Mouse (Mus musculus) intestine, embryonic 15.5 days (tissue): Measurements from ENCODE around the gene Brd1. TPM values are rescaled to one million over a fixed set of nuclear protein-coding genes. Genes with fewer than 3 reads are reported as not detected.
"Not testable (repeated sequence)": the region's sequence is repeated elsewhere in the genome, so short reads cannot be mapped to it uniquely, and the experiment has no call there.

Experiments used
- ATAC-seq: fragments of 200-750 bp; cut with Nextera tagmentation; 2 replicates; pipeline ENCODE4 v1.8.0; 2017; ENCODE audit warnings: moderate TSS enrichment, moderate library complexity
- H3K27ac ChIP-seq: fragments of 300-500 bp; sonication (generic); 2 replicates; pipeline ENCODE4 v1.5.1; 2015; ENCODE audit warnings: mild to moderate bottlenecking, inconsistent platforms
- H3K27me3 ChIP-seq: fragments of 300-500 bp; sonication (generic); replicated peaks from 2 replicates; pipeline ENCODE4 v1.6.1; 2015; ENCODE audit warnings: inconsistent platforms
- H3K36me3 ChIP-seq: fragments of 300-500 bp; sonication (generic); 2 replicates; pipeline ENCODE4 v1.6.1; 2015; ENCODE audit warnings: inconsistent platforms
- H3K4me1 ChIP-seq: fragments of 300-500 bp; sonication (generic); replicated peaks from 2 replicates; pipeline ENCODE4 v1.6.1; 2015; ENCODE audit warnings: inconsistent platforms
- H3K4me2 ChIP-seq: fragments of 300-500 bp; sonication (generic); replicated peaks from 2 replicates; pipeline ENCODE4 v1.6.1; 2015; ENCODE audit warnings: mild to moderate bottlenecking, inconsistent platforms
- H3K4me3 ChIP-seq: fragments of 300-500 bp; sonication (generic); replicated peaks from 2 replicates; pipeline ENCODE4 v1.5.1; 2015; ENCODE audit warnings: inconsistent platforms
- H3K9ac ChIP-seq: fragments of 300-500 bp; sonication (generic); 2 replicates; pipeline ENCODE4 v1.6.1; 2015; ENCODE audit warnings: inconsistent platforms
- H3K9me3 ChIP-seq: fragments of 300-500 bp; sonication (generic); 2 replicates; pipeline ENCODE4 v1.6.1; 2016; ENCODE audit warnings: inconsistent platforms
- WGBS: fragments of 180-500 bp; shearing (Covaris S2); methylation state at CpG from one replicate; pipeline ENCODE4 v1.1.7; 2015; 5-methylcytosine and 5-hydroxymethylcytosine counted together
- polyA plus RNA-seq: library from polyadenylated mRNA; unstranded; fragments of >200 nt; fragmentation: Nextera tagmentation; extraction: Ambion mirVana; gene quantifications from 2 replicates; pipeline ENCODE4 v1.2.1, GENCODE M21; 2015

Brd1 gene
- 17.1 and 17.2 TPM in 2 replicates for polyA plus RNA-seq

DNA sequence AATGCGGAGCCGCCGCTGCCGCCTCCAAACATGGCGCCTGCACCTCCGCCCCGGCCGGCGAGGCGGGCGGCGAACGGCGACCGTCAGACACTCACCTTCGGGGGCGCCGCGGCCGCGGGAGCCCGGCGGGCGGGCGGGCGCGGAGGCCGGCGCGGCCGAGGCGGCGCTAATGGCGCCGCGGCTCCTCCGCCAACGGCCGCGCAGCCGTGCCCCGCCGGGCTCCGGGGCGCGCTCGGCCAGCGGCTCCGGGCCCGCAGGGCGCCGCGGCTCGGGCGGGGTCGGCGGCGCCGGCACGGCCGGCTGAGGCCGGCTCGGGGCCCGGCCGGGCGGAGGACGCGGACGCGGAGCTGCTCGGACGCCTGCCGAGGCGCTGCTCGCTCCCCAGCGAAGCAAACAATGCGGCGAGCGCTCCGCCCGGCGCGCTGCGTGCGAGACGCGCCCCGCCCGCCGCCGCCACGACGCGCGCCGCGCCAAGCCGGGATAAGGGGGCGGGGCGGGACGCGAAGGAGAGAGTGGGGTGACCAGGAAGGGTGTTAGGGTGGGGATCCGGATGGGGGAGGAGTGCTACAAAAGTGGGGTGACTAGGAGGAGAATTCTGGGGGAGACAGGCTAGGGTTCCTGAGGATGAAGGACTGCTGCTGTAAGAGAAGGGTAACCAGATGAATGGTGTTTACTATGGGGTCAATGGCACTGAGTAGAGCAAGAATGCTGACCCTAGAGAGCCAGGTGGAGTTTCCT lies at the start of gene Brd1:
Gene Brd1, minus strand, starts transcription at position 400 of the 738 bp plus-strand sequence.
- H3K4me1 ChIP-seq, result peaks cover 33% of the 10 kb centered on the region
- ATAC-seq, result peak; percentile 88

DNA sequence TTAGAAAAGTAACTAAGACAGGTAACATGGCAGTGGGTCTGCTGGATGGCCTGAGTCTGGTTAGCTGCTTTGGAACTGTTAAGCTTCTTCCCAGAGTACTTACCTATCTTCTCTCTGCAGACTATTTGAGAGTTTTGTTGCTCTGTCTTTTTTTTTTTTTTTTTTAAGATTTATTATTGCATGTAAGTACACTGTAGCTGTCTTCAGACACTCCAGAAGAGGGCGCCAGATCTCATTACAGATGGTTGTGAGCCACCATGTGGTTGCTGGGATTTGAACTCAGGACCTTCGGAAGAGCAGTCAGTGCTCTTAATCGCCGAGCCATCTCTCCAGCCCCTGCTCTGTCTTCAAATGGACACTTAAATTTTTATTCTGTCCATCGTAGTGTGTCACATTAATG lies 40.6 kb upstream of the Brd1 start:
- not testable (repeated sequence) for H3K9ac ChIP-seq, H3K27ac ChIP-seq, H3K27me3 ChIP-seq, H3K36me3 ChIP-seq, H3K4me2 ChIP-seq, ATAC-seq, H3K4me1 ChIP-seq, H3K4me3 ChIP-seq, H3K9me3 ChIP-seq
- 92% methylated on average over 5 of the region's 5 CpGs for WGBS

More for the DNA sequence above, at the start of gene Brd1:
- Histone ChIP-seq H3K4me3 (peak within 1 kb of the TSS; percentile 98), H3K4me2 (peak within 1 kb of the TSS; percentile 82), H3K27me3 (no peaks in the 10 kb centered on the region), H3K27ac (peak within 1 kb of the TSS; percentile 87), H3K36me3 (peaks cover 13% of the 10 kb centered on the region), H3K9me3 (no peaks in the 10 kb centered on the region), H3K9ac (peak within 1 kb of the TSS; percentile 98)
- WGBS, result under 1% methylated on average over 95 of the region's 103 CpGs

- H3K27me3 ChIP-seq, result no peaks in the 10 kb centered on the region
- H3K27ac ChIP-seq, result no peak overlapping the region
- 0 out of 2 replicates have a peak, but pooled peaks cover 3% of the 10 kb centered on the region for H3K36me3 ChIP-seq
- no peaks in the 10 kb centered on the region for H3K9me3 ChIP-seq
- H3K4me3 ChIP-seq, result no peak overlapping the region
- 0 out of 2 replicates have a peak, but pooled peaks cover 2% of the 10 kb centered on the region for H3K4me1 ChIP-seq
- no peak for ATAC-seq
- WGBS, result 59% methylated on average over 1 of the region's 1 CpGs
- H3K4me2 ChIP-seq, result no peak overlapping the region
- no peak overlapping the region for H3K9ac ChIP-seq
Measured at GRCm38 (mm10) chr15:88768537-88768936, 34.5 kb upstream of the Brd1 start.

DNA sequence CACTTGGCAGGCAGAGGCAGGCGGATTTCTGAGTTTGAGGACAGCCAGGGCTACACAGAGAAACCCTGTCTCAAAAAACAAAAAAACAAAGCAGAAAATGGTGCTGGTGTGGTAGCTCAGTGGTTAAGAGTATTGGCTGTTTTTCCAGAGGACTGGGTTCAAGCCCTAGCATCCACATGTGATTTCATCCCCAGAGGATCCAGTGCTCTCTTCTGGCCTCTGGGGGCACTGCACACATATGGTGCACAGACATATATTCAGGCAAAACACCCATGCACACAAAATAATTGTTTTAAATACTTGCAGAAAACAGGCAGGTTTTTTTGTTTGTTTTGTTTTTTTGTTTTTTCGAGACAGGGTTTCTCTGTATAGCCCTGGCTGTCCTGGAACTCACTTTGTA lies 32.1 kb upstream of the Brd1 start:
- not testable (repeated sequence) for H3K9me3 ChIP-seq, H3K9ac ChIP-seq, H3K27ac ChIP-seq, H3K4me2 ChIP-seq, H3K27me3 ChIP-seq, H3K36me3 ChIP-seq, H3K4me1 ChIP-seq, ATAC-seq, H3K4me3 ChIP-seq
- WGBS, result 99% methylated on average over 2 of the region's 2 CpGs

DNA sequence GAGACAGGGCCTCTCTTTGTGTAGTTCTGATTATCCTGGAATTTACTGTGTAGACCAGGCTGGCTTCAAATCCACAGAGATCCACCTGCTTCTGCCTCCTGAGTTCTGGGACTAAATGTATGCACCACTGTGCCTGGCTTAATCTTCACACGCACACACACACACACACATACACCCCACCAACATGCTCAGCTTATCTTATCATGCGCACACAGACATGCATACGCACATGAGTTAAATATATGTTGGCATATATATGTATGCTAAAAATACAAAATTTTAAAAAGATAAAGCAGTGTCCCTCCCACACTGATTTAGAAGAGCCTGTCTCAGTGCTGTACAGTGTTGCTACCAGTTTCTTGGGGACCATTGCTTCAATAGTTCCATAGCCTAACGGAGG lies 27.5 kb upstream of the Brd1 start:
- Histone ChIP-seq H3K4me2 (no peak overlapping the region), H3K4me1 (0 out of 2 replicates have a peak, but pooled peaks cover 3% of the 10 kb centered on the region), H3K36me3 (peaks cover 11% of the 10 kb centered on the region; the same call in 1 of the 2 replicates), H3K27ac (no peak overlapping the region), H3K4me3 (no peak overlapping the region), H3K27me3 (no peaks in the 10 kb centered on the region), H3K9ac (no peak overlapping the region), H3K9me3 (no peaks in the 10 kb centered on the region)
- peak; percentile 45; the same call in 1 of the 2 replicates for ATAC-seq
- 92% methylated on average over 4 of the region's 4 CpGs for WGBS

- Histone ChIP-seq H3K27me3 (no peaks in the 10 kb centered on the region), H3K27ac (no peak overlapping the region), H3K4me3 (no peak overlapping the region), H3K4me2 (no peak overlapping the region), H3K36me3 (peaks cover 11% of the 10 kb centered on the region; the same call in 1 of the 2 replicates), H3K9ac (no peak overlapping the region), H3K4me1 (0 out of 2 replicates have a peak, but pooled peaks cover 4% of the 10 kb centered on the region), H3K9me3 (no peaks in the 10 kb centered on the region)
- WGBS, result 70% methylated on average over 3 of the region's 3 CpGs
- peak; percentile 31; the same call in 1 of the 2 replicates for ATAC-seq
Measured at GRCm38 (mm10) chr15:88758061-88758460, 24.0 kb upstream of the Brd1 start.

DNA sequence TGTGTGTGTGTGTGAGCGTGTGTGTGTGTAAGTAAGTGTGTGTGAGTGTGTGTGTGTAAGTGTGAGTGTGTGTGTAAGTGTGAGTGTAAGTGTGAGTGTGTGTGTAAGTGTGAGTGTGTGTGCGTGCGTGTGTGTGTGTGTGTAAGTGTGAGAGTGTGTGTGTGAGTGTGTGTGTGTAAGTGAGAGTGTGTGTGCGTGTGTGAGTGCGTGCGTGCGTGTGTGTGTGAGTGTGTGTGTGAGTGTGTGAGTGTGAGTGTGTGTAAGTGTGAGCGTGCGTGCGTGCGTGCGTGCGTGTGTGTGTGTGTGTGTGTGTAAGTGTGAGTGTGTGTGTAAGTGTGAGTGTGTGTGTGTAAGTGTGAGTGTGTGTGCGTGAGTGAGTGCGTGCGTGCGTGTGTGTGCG lies 21.7 kb upstream of the Brd1 start:
- H3K4me2 ChIP-seq, result no peak overlapping the region
- no peaks in the 10 kb centered on the region for H3K27me3 ChIP-seq
- H3K4me1 ChIP-seq, result 0 out of 2 replicates have a peak, but pooled peaks cover 7% of the 10 kb centered on the region
- no peak overlapping the region for H3K9ac ChIP-seq
- H3K27ac ChIP-seq, result no peak overlapping the region
- H3K4me3 ChIP-seq, result no peak overlapping the region
- WGBS, result 96% methylated on average over 18 of the region's 18 CpGs
- H3K9me3 ChIP-seq, result no peaks in the 10 kb centered on the region
- H3K36me3 ChIP-seq, result peaks cover 11% of the 10 kb centered on the region; the same call in 1 of the 2 replicates
- no peak for ATAC-seq

DNA sequence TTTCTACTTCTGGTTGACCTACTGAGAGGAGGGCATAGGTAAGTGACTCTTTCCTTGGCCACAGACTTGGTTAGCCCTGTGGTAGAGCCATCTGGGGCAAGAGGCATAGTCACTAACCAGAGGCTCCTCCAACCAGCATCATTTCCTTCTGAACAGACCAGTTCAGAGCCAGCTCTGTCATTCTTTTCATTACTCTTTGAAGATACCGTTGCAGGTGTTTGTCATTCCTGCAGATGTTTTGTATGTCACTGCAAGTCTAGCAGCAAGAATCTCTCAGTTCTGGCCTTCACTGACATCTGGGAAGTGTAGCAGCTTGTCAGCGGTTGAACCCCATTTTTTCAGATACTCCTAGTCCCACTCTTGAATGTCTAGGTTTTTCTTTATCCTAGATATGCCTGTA lies 20.9 kb upstream of the Brd1 start:
- H3K9ac ChIP-seq, result no peak overlapping the region
- H3K9me3 ChIP-seq, result no peaks in the 10 kb centered on the region
- H3K27ac ChIP-seq, result no peak overlapping the region
- ATAC-seq, result no peak
- no peak overlapping the region for H3K4me2 ChIP-seq
- 79% methylated on average over 2 of the region's 2 CpGs for WGBS
- H3K4me1 ChIP-seq, result peaks cover 11% of the 10 kb centered on the region; the same call in 1 of the 2 replicates
- H3K36me3 ChIP-seq, result peaks cover 11% of the 10 kb centered on the region; the same call in 1 of the 2 replicates
- H3K4me3 ChIP-seq, result no peak overlapping the region
- H3K27me3 ChIP-seq, result no peaks in the 10 kb centered on the region

GRCm38 (mm10) chr15:88752403-88752733 lies 18.3 kb upstream of the Brd1 start:
- Histone ChIP-seq H3K9ac (peak overlapping the region; percentile 78), H3K36me3 (peaks cover 1% of the 10 kb centered on the region; the same call in 1 of the 2 replicates), H3K27ac (peak overlapping the region; percentile 77), H3K27me3 (no peaks in the 10 kb centered on the region), H3K9me3 (no peaks in the 10 kb centered on the region), H3K4me3 (peak overlapping the region; percentile 83), H3K4me1 (peaks cover 8% of the 10 kb centered on the region; the same call in 1 of the 2 replicates), H3K4me2 (peak overlapping the region; percentile 61)
- no peak for ATAC-seq
- WGBS, result 1% methylated on average over 8 of the region's 8 CpGs

DNA sequence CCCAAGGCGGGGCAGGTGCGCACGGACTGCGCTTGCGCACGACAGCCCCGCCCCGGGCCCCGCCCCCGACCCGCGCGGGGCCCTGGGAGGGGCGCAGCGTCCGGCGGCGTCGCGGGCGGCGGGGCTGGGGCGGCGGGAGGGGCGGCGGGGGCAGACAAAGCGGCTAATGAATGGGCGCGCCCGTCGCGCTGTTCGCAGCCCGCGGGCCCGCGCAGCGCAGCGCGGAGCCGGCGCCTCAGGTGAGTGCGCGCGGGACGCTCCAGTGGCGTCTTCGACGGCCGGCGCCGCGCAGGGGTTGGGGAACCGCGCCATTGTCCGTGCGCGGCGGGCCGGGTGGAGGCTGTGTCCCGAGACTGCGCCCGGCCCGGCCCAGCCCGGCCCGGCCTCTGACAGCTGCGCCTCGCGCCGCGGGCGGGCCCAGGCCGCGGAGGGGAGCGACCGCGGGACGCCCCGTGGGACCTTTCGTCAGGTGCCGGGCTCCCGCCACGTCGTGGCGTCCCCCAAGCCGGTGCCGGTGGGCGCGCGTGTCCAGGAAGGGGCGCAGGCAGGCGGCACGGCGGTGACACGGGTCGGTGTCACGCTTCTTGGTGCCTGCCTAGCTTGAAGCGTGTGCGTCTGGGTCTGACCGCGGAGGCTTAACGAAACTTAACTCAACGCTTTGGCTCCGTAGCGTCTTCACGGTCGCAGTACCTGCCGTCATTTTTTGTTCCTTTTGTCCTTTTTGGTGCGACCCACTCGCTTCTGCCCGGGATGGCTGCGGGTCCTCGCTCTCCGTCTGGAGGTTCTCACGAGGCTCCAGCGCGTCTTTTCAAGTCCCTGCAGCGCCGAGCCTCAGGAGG lies 17.8 kb upstream of the Brd1 start, which contains the start of gene Zbed4:
Gene Zbed4, plus strand, starts transcription at position 97 of the 839 bp plus-strand sequence.
- peaks cover 8% of the 10 kb centered on the region; the same call in 1 of the 2 replicates for H3K4me1 ChIP-seq
- ATAC-seq, result peak; percentile 30
- H3K4me3 ChIP-seq, result peak within 1 kb of the TSS; percentile 83
- peak within 1 kb of the TSS; percentile 78 for H3K4me2 ChIP-seq
- H3K36me3 ChIP-seq, result no peaks in the 10 kb centered on the region
- H3K9ac ChIP-seq, result peak within 1 kb of the TSS; percentile 78
- under 1% methylated on average over 65 of the region's 119 CpGs for WGBS
- no peaks in the 10 kb centered on the region for H3K27me3 ChIP-seq
- no peaks in the 10 kb centered on the region for H3K9me3 ChIP-seq
- peak within 1 kb of the TSS; percentile 85 for H3K27ac ChIP-seq

DNA sequence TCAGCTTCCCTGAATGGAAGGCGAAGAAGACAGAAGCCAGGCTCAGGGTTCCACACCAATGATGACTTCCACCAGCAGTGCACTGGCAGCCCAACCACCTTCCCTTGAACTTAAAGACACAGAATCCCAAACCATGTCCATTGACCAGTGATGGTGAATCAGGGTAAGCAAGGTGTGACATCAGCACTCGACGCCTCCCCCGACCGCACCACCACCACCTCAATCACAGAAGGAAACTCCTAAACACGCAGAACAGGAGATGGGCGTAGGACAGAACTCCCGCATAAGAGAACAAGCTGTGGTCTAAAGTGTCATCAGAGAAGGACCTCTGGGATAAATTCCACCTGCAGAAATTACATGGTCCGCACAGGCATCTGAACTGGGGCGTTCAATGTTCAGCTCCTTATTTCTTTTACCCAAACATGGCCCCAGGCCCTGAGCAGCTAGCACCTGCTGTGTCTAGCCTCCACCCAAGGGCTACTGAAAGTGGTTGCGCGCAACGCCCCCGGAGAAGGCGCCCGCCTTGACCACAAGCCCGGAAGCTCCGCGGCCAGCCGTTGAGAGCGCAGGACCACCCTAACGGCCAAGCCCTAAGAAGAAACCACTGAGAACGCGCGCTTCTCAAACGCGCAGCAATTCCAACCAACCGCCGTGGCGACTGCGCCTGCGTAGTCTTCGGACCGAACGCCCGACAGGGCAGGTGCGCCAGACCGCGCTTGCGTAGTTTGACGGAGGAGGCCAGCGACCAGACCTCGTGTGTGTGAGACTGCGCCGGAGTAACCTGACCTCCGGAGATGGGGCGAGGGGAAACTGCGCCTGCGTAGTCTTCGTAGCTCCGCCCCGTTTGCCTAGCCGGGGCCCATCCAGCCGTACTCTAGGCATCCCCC lies 16.9 kb upstream of the Brd1 start:
- Histone ChIP-seq H3K4me2 (peak overlapping the region; percentile 78), H3K9me3 (no peaks in the 10 kb centered on the region), H3K36me3 (no peaks in the 10 kb centered on the region), H3K9ac (peak overlapping the region; percentile 55), H3K27me3 (no peaks in the 10 kb centered on the region), H3K4me3 (peak overlapping the region; percentile 83), H3K4me1 (peaks cover 8% of the 10 kb centered on the region; the same call in 1 of the 2 replicates), H3K27ac (peak overlapping the region; percentile 85)
- peak; percentile 98 for ATAC-seq
- 7% methylated on average over 54 of the region's 54 CpGs for WGBS
